Mouse (Mus musculus) intestine, embryonic 14.5 days (tissue): ENCODE measurements at regions not wholly inside any gene's neighbourhood (a gene's known extent, or its start where the extent isn't known, plus 50 kb on each side); places are given as distances from the start of the nearest gene placed in this dataset.

Experiments used
- ATAC-seq: fragments of 200-750 bp; cut with Nextera tagmentation; replicated peaks from 2 replicates; pipeline ENCODE4 v1.8.0; 2017; ENCODE audit warnings: low read depth, moderate number of reproducible peaks, moderate TSS enrichment, moderate library complexity; ENCODE audit not compliant: low FRiP score, low TSS enrichment
- DNase-seq: peaks from one replicate; pipeline ENCODE4 v3.0.0-alpha.2; 2018; ENCODE audit warnings: low spot score
- H3K27ac ChIP-seq: fragments of 300-500 bp; sonication (generic); 2 replicates; pipeline ENCODE4 v1.5.1; 2014; ENCODE audit warnings: low read depth, mild to moderate bottlenecking, control low read depth
- H3K27me3 ChIP-seq: fragments of 300-500 bp; sonication (generic); replicated peaks from 2 replicates; pipeline ENCODE4 v1.6.1; 2014; ENCODE audit warnings: low read length, control low read depth; ENCODE audit not compliant: control insufficient read depth, insufficient read depth
- H3K36me3 ChIP-seq: fragments of 300-500 bp; sonication (generic); 2 replicates; pipeline ENCODE4 v1.6.1; 2014; ENCODE audit warnings: low read length, control low read depth; ENCODE audit not compliant: control insufficient read depth, insufficient read depth
- H3K4me1 ChIP-seq: fragments of 300-500 bp; sonication (generic); replicated peaks from 2 replicates; pipeline ENCODE4 v1.6.1; 2014; ENCODE audit warnings: low read length, control low read depth, mixed read lengths; ENCODE audit not compliant: control insufficient read depth, insufficient read depth
- H3K4me2 ChIP-seq: fragments of 300-500 bp; sonication (generic); 2 replicates; pipeline ENCODE4 v1.6.1; 2014; ENCODE audit warnings: low read length
- H3K4me3 ChIP-seq: fragments of 300-500 bp; sonication (generic); 2 replicates; pipeline ENCODE4 v1.5.1; 2014; ENCODE audit warnings: low read depth, low read length, control low read depth, mixed read lengths
- H3K9ac ChIP-seq: fragments of 300-500 bp; sonication (generic); 2 replicates; pipeline ENCODE4 v1.6.1; 2014; ENCODE audit warnings: mild to moderate bottlenecking, low read length
- H3K9me3 ChIP-seq: fragments of 300-500 bp; sonication (generic); 2 replicates; pipeline ENCODE4 v1.6.1; 2016; ENCODE audit warnings: low read length, control low read depth; ENCODE audit not compliant: control insufficient read depth
- WGBS: fragments of 180-500 bp; shearing (Covaris S2); extraction: QIAGEN DNeasy Blood & Tissue Kit; methylation state at CpG from one replicate; pipeline ENCODE4 v1.1.7; 2014; 5-methylcytosine and 5-hydroxymethylcytosine counted together

DNA sequence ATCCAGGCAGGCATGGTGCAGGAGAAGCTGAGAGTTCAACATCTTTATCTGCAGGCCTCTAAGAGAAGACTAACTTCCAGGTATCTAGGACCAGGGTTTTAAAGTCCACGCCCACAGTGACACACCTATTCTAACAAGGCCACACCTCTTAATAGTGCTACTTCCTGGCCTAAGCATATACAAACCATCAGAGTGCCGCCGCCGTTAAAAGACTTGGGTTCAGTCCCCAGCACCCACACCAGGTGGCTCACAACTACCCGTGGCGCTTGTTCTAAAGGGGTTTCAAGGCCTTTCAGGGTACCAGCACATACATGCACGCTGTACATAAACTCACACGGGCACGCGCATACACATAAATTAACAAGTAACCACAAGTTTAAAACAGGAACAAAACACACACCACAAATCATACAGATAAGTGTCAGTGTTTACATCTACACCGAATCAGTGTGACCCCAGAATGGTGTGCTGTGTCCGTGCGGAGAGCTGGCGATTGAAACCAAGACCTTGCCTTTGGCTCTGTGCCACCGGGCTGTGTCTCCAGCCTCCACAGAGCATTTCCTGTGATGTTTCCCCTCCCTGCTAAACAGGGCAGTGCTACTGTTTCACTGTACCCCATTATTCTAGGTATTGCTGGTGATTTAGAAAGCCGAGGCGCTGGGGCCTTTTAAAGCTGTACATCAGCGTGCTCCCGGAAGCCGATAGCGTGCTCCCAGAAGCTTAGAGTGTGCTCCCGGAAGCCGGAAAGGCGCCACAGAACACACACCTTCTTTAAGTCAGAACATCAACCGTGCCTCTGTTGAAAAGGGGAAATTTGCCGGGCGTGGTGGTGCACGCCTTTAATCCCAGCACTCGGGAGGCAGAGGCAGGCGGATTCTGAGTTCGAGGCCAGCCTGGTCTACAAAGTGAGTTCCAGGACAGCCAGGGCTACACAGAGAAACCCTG is 80.0 kb upstream of the Rap1b start:
- H3K27ac ChIP-seq, result no peak overlapping the region
- DNase-seq, result no peak
- no peak for ATAC-seq

DNA sequence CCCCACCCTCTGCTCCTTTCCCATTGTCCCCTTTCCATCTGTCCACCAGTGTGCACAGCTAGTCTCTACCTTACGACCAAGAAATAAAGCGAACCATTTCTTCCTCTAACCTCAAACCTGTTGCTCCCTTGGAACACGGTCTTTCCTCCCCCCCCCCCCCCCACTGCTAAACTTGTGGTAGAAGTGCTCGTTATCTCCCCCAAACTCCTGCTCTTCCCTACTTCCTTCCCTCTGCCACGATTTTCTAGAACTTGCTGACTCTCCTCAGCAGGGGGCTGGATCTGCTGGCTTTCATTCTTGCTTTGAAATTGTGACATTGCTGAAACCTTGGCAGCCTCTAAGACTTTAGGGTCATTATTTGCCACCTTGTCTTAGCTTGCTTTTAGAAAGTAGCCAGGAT is 83.2 kb upstream of the Rap1b start:
- ATAC-seq, result no peak
- Histone ChIP-seq H3K9me3 (no peaks in the 10 kb centered on the region), H3K27me3 (no peaks in the 10 kb centered on the region), H3K9ac (no peak overlapping the region), H3K4me3 (no peak overlapping the region), H3K36me3 (no peaks in the 10 kb centered on the region), H3K4me2 (no peak overlapping the region), H3K4me1 (no peaks in the 10 kb centered on the region), H3K27ac (no peak overlapping the region)
- WGBS, result 62% methylated on average over 5 of the region's 5 CpGs
- DNase-seq, result no peak

More for the DNA sequence above, 80.0 kb upstream of the Rap1b start:
- 85% methylated on average over 31 of the region's 31 CpGs for WGBS
- H3K4me3 ChIP-seq, result no peak overlapping the region
- no peaks in the 10 kb centered on the region for H3K36me3 ChIP-seq
- no peaks in the 10 kb centered on the region for H3K4me1 ChIP-seq
- no peak overlapping the region for H3K9ac ChIP-seq
- no peaks in the 10 kb centered on the region for H3K9me3 ChIP-seq
- no peak overlapping the region for H3K4me2 ChIP-seq
- H3K27me3 ChIP-seq, result no peaks in the 10 kb centered on the region

DNA sequence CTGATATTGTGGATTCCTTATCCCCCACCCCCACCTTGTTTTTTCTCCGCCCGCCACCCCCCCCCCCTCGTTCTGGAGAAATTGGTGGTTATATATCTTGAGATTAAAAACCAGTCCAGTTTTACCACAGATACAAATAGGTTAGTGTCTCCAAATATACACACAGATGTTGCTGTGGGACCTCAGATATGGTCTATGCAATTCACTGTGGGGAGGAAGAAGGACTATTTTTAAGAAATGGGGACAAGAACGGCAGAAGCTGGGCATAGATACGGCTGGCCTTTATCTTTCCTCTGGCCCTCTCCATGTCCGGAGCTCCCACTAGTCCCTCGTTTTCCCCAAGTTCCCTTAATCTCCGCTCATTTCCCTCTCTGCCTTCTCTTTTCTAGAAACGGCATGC is 89.0 kb upstream of the Rap1b start:
- 80% methylated on average over 9 of the region's 9 CpGs for WGBS
- Histone ChIP-seq H3K27ac (no peak overlapping the region), H3K9me3 (no peaks in the 10 kb centered on the region), H3K9ac (no peak overlapping the region), H3K36me3 (no peaks in the 10 kb centered on the region), H3K27me3 (no peaks in the 10 kb centered on the region), H3K4me1 (no peaks in the 10 kb centered on the region), H3K4me2 (no peak overlapping the region), H3K4me3 (no peak overlapping the region)
- DNase-seq (no peak), ATAC-seq (no peak)

DNA sequence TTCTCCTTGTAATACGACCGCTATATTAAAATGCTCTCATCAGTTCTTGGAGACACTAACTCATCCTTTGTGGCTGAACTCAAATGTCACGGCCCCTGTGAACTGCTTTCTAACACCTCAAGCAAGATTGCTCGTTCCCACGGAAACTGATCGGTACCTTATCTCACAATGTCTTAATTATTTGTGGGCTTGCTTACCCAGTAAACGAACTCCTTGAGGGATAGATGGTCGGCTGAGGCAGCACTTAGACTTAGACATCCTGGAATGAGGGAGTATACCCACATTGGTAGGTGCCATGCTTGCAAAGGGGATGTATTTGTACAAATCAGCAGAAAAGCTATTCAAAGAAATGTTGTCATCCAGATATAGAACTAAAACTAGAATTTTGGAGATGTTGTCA is 92.9 kb upstream of the Rap1b start:
- WGBS, result 70% methylated on average over 8 of the region's 8 CpGs
- no peak overlapping the region for H3K9ac ChIP-seq
- no peak for ATAC-seq

DNA sequence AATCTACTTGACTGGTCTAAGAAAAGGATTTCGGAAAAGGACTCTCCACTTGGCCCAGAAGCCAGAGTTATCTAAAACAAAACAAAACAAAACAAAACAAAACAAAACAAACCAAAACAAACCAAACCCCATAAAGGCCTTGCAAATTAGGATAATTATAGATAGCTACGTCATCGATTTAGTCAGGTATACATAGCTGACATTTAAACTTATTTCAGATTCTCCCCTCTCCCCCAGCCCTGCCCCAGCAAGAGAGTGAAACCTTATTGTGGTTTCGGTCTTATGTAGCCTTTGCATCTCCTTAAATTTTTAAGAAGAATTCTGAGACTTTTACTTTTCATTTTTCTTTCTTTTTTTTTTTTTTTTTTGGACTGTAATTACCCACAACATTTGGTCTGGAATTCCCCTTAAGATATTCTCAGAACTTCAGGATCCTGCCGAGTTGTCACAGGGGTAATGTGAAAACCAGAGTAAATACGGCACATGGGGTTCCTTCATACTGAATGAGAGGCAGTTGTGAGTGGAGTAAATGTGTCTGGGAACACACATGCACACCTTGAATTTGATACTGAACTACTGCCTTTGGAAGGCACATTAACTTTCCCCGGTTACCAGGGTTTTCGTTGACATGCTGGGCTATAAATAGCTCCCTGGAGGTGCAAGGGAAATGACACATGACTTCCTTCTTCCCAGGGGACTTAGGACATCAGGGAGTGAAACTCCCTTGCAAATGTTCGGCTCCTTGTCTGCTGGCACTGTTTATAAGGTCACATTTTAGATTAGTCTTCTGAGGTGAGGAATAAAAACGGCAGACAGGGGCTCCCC is 94.8 kb upstream of the Rap1b start:
- Histone ChIP-seq H3K4me1 (peaks cover 12% of the 10 kb centered on the region), H3K27me3 (no peaks in the 10 kb centered on the region), H3K36me3 (no peaks in the 10 kb centered on the region), H3K9me3 (no peaks in the 10 kb centered on the region), H3K4me3 (no peak overlapping the region), H3K27ac (no peak overlapping the region), H3K4me2 (peak overlapping the region; percentile 26), H3K9ac (no peak overlapping the region)
- ATAC-seq (no peak; the same call in 1 of the 2 replicates), DNase-seq (no peak)
- WGBS, result 40% methylated on average over 10 of the region's 10 CpGs

More for the DNA sequence above, 92.9 kb upstream of the Rap1b start:
- H3K4me1 ChIP-seq, result peaks cover 12% of the 10 kb centered on the region
- no peaks in the 10 kb centered on the region for H3K9me3 ChIP-seq
- H3K4me2 ChIP-seq, result no peak overlapping the region
- DNase-seq, result no peak
- no peak overlapping the region for H3K4me3 ChIP-seq
- H3K36me3 ChIP-seq, result no peaks in the 10 kb centered on the region
- no peaks in the 10 kb centered on the region for H3K27me3 ChIP-seq
- H3K27ac ChIP-seq, result no peak overlapping the region

DNA sequence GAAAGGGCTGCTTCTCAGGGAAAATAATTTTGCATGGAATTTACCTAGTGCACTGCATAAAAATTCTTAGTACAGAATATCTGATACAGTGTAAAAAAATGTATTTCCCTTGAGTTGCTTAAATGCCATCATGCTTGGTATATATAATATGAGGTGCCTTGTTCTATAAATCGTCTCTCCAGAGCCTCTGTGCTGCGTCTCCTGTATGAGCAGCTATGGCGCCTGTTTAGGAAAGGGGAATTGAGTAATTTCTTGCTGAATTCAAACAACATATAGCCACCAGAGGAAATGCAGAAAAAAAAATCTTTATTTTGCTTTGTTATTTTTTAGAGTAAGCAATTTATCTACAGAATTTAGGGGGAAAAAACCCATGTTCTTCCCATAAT is 95.4 kb upstream of the Rap1b start:
- peak overlapping the region; percentile 26 for H3K4me2 ChIP-seq
- H3K27me3 ChIP-seq, result no peaks in the 10 kb centered on the region
- H3K9me3 ChIP-seq, result no peaks in the 10 kb centered on the region
- ATAC-seq, result no peak
- peaks cover 12% of the 10 kb centered on the region for H3K4me1 ChIP-seq
- 38% methylated on average over 3 of the region's 3 CpGs for WGBS
- no peak overlapping the region for H3K4me3 ChIP-seq
- no peak overlapping the region for H3K27ac ChIP-seq
- H3K36me3 ChIP-seq, result no peaks in the 10 kb centered on the region
- no peak for DNase-seq
- H3K9ac ChIP-seq, result no peak overlapping the region

DNA sequence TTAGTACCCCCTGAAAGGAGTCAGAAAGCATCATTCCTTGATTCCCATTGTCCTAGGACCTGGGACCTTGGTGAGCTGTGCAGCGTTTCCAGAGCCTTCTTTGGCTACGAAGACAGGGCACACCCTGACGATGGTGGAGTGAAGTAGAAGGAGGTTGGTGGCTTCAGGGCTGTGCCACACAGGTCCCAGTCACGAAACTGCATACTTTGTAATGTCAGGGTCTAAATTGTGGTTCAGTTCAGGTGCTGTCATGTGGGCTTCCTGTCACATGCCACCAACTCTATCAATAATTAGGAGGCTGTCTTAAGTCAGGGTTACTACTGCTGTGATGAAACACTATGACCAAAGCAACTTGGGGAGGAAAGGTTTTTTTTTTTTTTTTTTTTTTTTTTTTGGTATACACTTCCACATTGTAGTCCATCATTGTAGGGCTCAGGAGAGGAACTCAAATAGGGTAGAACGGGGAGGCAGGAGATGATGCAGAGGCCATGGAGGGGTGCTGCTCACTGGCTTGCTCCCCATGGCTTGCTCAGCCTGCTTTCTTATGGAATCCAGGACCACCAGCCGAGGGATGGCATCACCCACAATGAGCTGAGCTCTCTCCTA is 98.0 kb upstream of the Rap1b start:
- peaks cover 18% of the 10 kb centered on the region for H3K4me1 ChIP-seq
- no peak overlapping the region for H3K4me3 ChIP-seq
- H3K27me3 ChIP-seq, result no peaks in the 10 kb centered on the region
- no peak for ATAC-seq
- H3K9ac ChIP-seq, result no peak overlapping the region
- H3K27ac ChIP-seq, result no peak overlapping the region
- no peaks in the 10 kb centered on the region for H3K9me3 ChIP-seq
- H3K36me3 ChIP-seq, result no peaks in the 10 kb centered on the region
- WGBS, result 86% methylated on average over 6 of the region's 6 CpGs
- H3K4me2 ChIP-seq, result no peak overlapping the region
- DNase-seq, result no peak

DNA sequence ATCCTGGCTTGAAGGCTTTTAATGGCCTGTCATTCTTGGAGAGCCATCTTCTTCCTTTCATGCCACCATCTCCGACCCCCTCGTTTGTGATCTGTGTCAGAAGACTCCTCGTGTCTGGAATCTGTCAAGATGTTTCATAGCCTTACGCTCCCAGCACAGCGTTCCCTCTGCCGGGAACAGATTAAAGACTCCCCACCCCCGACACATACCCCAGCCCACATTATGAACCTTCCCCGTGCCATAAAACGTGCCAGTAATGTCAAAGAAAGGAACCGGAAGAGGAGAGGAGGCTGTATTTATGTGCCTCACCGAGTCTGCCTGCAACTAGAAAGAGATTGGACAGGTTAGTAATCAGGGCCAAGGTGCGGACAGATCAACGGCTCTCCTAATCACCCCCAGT is 101.4 kb upstream of the Rap1b start:
- peak overlapping the region; percentile 48 for H3K4me2 ChIP-seq
- DNase-seq (no peak), ATAC-seq (no peak)
- no peaks in the 10 kb centered on the region for H3K27me3 ChIP-seq
- 21% methylated on average over 13 of the region's 13 CpGs for WGBS
- 0 out of 2 replicates have a peak overlapping the region, but pooled peaks have one; percentile 16 for H3K27ac ChIP-seq
- peaks cover 7% of the 10 kb centered on the region; the same call in 1 of the 2 replicates for H3K4me1 ChIP-seq
- H3K4me3 ChIP-seq, result peak overlapping the region; percentile 16; the same call in 1 of the 2 replicates
- no peaks in the 10 kb centered on the region for H3K36me3 ChIP-seq
- H3K9ac ChIP-seq, result peak overlapping the region; percentile 32; the same call in 1 of the 2 replicates
- no peaks in the 10 kb centered on the region for H3K9me3 ChIP-seq
